Mouse (Mus musculus): ENCODE measurements around the gene Tdp1. TPM values are rescaled to one million over a fixed set of nuclear protein-coding genes. Genes with fewer than 3 reads are reported as not detected.

The Tdp1 gene
- polyA plus RNA-seq, 1 experiment from 2014 or later = 82.9 TPM

DNA sequence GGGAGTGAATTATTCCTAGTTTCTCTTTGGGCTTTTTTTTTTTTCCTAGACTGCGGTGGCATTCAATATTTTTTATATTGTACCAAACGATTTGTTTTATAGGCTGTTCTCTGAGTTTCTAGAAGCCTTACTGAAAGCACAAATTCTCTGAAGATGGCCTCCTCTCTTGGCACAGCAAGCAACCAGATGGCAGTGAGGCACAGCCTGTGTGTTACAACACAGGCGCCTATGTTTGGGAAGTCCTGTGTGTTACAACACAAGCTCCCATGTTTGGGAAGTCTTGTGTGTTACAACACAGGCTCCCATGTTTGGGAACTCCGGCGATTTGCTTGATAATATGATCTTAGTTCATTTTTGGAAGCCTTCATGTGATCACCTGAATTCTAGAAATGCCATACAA is 111.6 kb downstream of the Tdp1 start:
- peaks cover 2% of the 10 kb centered on the region; the same call in 1 of the 2 replicates for H3K9me3 ChIP-seq (ENCODE audit: low read depth, low read length)
- no peak overlapping the region for H3K27ac ChIP-seq (ENCODE audit: low read depth)
- H3K9ac ChIP-seq = no peak overlapping the region
- no peaks in the 10 kb centered on the region for H3K4me1 ChIP-seq (ENCODE audit: insufficient read depth)
- H3K4me3 ChIP-seq (ENCODE audit: low read depth, low read length) = no peak overlapping the region
- no peak for TF ChIP-seq CTCF (IDR thresholded peaks at IDR 0.05; ENCODE audit: low read depth)
- no peaks in the 10 kb centered on the region for H3K27me3 ChIP-seq (ENCODE audit: insufficient read depth, low read length)
- no peak overlapping the region for H3K4me2 ChIP-seq
- DNase-seq (no peak), ATAC-seq (ENCODE audit: insufficient read depth) (no peak)
- WGBS = 86% methylated on average over 5 of the region's 5 CpGs
- H3K36me3 ChIP-seq (ENCODE audit: insufficient read depth) = no peaks in the 10 kb centered on the region

- Histone ChIP-seq H3K4me1 (ENCODE audit: insufficient read depth) (no peaks in the 10 kb centered on the region), H3K9me3 (ENCODE audit: low read depth, low read length) (no peaks in the 10 kb centered on the region), H3K4me3 (ENCODE audit: low read depth, low read length) (no peak overlapping the region), H3K9ac (no peak overlapping the region), H3K27me3 (ENCODE audit: insufficient read depth, low read length) (no peaks in the 10 kb centered on the region), H3K4me2 (no peak overlapping the region), H3K27ac (ENCODE audit: low read depth) (no peak overlapping the region), H3K36me3 (ENCODE audit: insufficient read depth) (no peaks in the 10 kb centered on the region)
- ATAC-seq (ENCODE audit: insufficient read depth) (no peak), DNase-seq (no peak)
- WGBS = 74% methylated on average over 5 of the region's 5 CpGs
- TF ChIP-seq CTCF (IDR thresholded peaks at IDR 0.05; ENCODE audit: low read depth) = no peak
Observed at GRCm38 (mm10) chr12:99999726-100000125, 115.4 kb downstream of the Tdp1 start.

GRCm38 (mm10) chr12:100000381-100000780 is 116.1 kb downstream of the Tdp1 start:
- no peak for ATAC-seq (ENCODE audit: insufficient read depth)
- Histone ChIP-seq H3K4me2 (no peak overlapping the region), H3K36me3 (ENCODE audit: insufficient read depth) (no peaks in the 10 kb centered on the region), H3K4me3 (ENCODE audit: low read depth, low read length) (no peak overlapping the region), H3K27ac (ENCODE audit: low read depth) (no peak overlapping the region), H3K9ac (no peak overlapping the region), H3K4me1 (ENCODE audit: insufficient read depth) (no peaks in the 10 kb centered on the region), H3K27me3 (ENCODE audit: insufficient read depth, low read length) (no peaks in the 10 kb centered on the region), H3K9me3 (ENCODE audit: low read depth, low read length) (no peaks in the 10 kb centered on the region)
- WGBS = 71% methylated on average over 7 of the region's 7 CpGs
- TF ChIP-seq CTCF (IDR thresholded peaks at IDR 0.05; ENCODE audit: low read depth) = no peak
- no peak for DNase-seq

DNA sequence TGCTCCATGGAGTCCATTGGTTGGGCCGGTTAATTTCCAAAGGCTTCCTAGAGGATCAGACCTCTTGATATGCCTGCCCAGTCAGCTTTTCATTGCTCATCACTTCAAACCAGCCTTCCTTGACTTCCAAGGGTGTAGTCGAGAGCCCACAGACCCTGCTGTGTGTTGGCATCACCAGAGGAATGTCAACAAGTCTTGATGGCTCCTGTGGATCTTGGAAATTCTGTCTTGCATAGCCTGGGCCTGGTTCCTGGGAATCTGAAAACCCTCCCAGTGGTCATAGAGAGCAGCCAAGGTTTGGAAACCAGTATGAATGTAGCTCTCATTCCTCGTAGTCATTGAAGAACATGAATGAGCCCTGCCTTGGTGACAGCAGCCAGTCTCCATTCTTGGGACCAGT is 116.9 kb downstream of the Tdp1 start:
- no peak overlapping the region for H3K27ac ChIP-seq (ENCODE audit: low read depth)
- no peak for ATAC-seq (ENCODE audit: insufficient read depth)

DNA sequence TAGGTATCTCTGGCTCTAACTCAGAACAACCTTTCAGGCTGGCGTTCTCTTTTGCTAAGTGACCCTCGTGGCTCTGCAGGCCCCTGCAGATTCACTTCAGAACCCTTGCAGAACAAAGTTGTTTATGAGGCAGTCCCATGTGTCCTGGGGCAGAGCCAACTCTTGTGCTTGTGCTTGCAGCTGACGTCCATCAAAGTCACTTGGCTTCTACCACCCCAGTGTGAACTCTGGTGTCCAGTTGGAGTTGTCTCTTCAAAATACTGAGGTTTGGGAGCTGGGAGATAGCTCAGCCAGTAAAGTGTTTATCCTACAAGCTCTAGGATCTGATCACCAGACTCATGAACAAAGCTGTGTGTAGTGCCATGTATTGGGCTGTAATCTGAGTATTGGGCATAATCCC is 117.6 kb downstream of the Tdp1 start:
- WGBS = 42% methylated on average over 3 of the region's 3 CpGs
- Histone ChIP-seq H3K4me1 (ENCODE audit: insufficient read depth) (no peaks in the 10 kb centered on the region), H3K9ac (no peak overlapping the region), H3K4me2 (no peak overlapping the region), H3K9me3 (ENCODE audit: low read depth, low read length) (no peaks in the 10 kb centered on the region), H3K27ac (ENCODE audit: low read depth) (0 out of 2 replicates have a peak overlapping the region, but pooled peaks have one; percentile 3), H3K4me3 (ENCODE audit: low read depth, low read length) (no peak overlapping the region), H3K27me3 (ENCODE audit: insufficient read depth, low read length) (no peaks in the 10 kb centered on the region), H3K36me3 (ENCODE audit: insufficient read depth) (no peaks in the 10 kb centered on the region)
- ATAC-seq (ENCODE audit: insufficient read depth) (peak; percentile 85), DNase-seq (peak; percentile 96)
- TF ChIP-seq CTCF (IDR thresholded peaks at IDR 0.05; ENCODE audit: low read depth) = no peak

More for the DNA sequence above, 116.9 kb downstream of the Tdp1 start:
- no peaks in the 10 kb centered on the region for H3K4me1 ChIP-seq (ENCODE audit: insufficient read depth)
- no peak overlapping the region for H3K4me3 ChIP-seq (ENCODE audit: low read depth, low read length)
- H3K36me3 ChIP-seq (ENCODE audit: insufficient read depth) = no peaks in the 10 kb centered on the region
- H3K4me2 ChIP-seq = no peak overlapping the region
- 83% methylated on average over 3 of the region's 3 CpGs for WGBS
- no peaks in the 10 kb centered on the region for H3K9me3 ChIP-seq (ENCODE audit: low read depth, low read length)
- TF ChIP-seq CTCF (IDR thresholded peaks at IDR 0.05; ENCODE audit: low read depth) = no peak
- no peak for DNase-seq
- no peak overlapping the region for H3K9ac ChIP-seq
- H3K27me3 ChIP-seq (ENCODE audit: insufficient read depth, low read length) = no peaks in the 10 kb centered on the region

GRCm38 (mm10) chr12:100002914-100003587 is 118.7 kb downstream of the Tdp1 start:
- no peaks in the 10 kb centered on the region for H3K36me3 ChIP-seq (ENCODE audit: insufficient read depth)
- ATAC-seq (ENCODE audit: insufficient read depth) (peak; percentile 71), DNase-seq (peak; percentile 71)
- no peak overlapping the region for H3K4me2 ChIP-seq
- WGBS = 35% methylated on average over 8 of the region's 8 CpGs
- H3K27me3 ChIP-seq (ENCODE audit: insufficient read depth, low read length) = no peaks in the 10 kb centered on the region
- no peak overlapping the region for H3K9ac ChIP-seq
- TF ChIP-seq CTCF (IDR thresholded peaks at IDR 0.05; ENCODE audit: low read depth) = no peak
- H3K4me1 ChIP-seq (ENCODE audit: insufficient read depth) = no peaks in the 10 kb centered on the region
- H3K4me3 ChIP-seq (ENCODE audit: low read depth, low read length) = no peak overlapping the region
- H3K9me3 ChIP-seq (ENCODE audit: low read depth, low read length) = no peaks in the 10 kb centered on the region
- no peak overlapping the region for H3K27ac ChIP-seq (ENCODE audit: low read depth)

Small RNA genes within 50 kb of the gene (microRNA-seq; reads per million reads assigned to microRNA genes)
- gene Gm23291 (ENCODE audit: borderline number of aligned reads) = not detected

Other genes starting within 250 kb of the Tdp1 start
- 22.1 and 22.8 TPM in 2 replicates for gene Efcab11, start 78 bp upstream of the Tdp1 start, polyA plus RNA-seq (2014; fragmentation: Nextera tagmentation; extraction: Ambion mirVana)
- 2.7 and 3.6 TPM in 2 replicates for gene Kcnk13, start 80.0 kb downstream of the Tdp1 start, polyA plus RNA-seq (2014; fragmentation: Nextera tagmentation; extraction: Ambion mirVana)
- 308 and 325 TPM in 2 replicates for gene Psmc1, start 225.6 kb downstream of the Tdp1 start, polyA plus RNA-seq (2014; fragmentation: Nextera tagmentation; extraction: Ambion mirVana)